Mouse (Mus musculus) heart, embryonic 11.5 days (tissue): ENCODE data around the gene Gm28374. TPM values are rescaled to one million over a fixed set of nuclear protein-coding genes. Genes with fewer than 3 reads are reported as not detected.

Source experiments
- microRNA-seq: library from miRNA; unstranded; fragments of <30 nt; microRNA quantifications from one replicate; pipeline ENCODE4, GENCODE M21; 2016; ENCODE audit warnings: borderline number of aligned reads
- polyA plus RNA-seq: library from polyadenylated mRNA; unstranded; fragments of >200 nt; fragmentation: Nextera tagmentation; extraction: Ambion mirVana; gene quantifications from 2 replicates; pipeline ENCODE4 v1.2.1, GENCODE M21; 2014

The Gm28374 gene
- polyA plus RNA-seq, 1 experiment from 2014 or later, result 0.36 TPM

Small RNA genes lying within 50 kb of the gene (microRNA-seq; reads per million reads assigned to microRNA genes)
- 1.8 reads per million, percentile 23 among the genes with 10 or more reads in this experiment for gene Mir6988

Other genes with a start within 250 kb of the Gm28374 start
- gene Frmd8, start 207.0 kb downstream of the Gm28374 start, polyA plus RNA-seq, result 15.4 and 19.3 TPM in 2 replicates
- 2.1 and 2.3 TPM in 2 replicates for gene Slc25a45, start 204.4 kb downstream of the Gm28374 start, polyA plus RNA-seq
- gene Tigd3, start 188.1 kb downstream of the Gm28374 start, polyA plus RNA-seq, result 1.5 and 2.6 TPM in 2 replicates
- gene Dpf2, start 169.2 kb downstream of the Gm28374 start, polyA plus RNA-seq, result 105 and 119 TPM in 2 replicates
- 6.3 and 7.6 TPM in 2 replicates for gene Cdc42ep2, start 157.4 kb downstream of the Gm28374 start, polyA plus RNA-seq
- gene Pola2, start 118.1 kb downstream of the Gm28374 start, polyA plus RNA-seq, result 58.9 and 59.2 TPM in 2 replicates
- gene Slc22a20, start 96.1 kb downstream of the Gm28374 start, polyA plus RNA-seq, result not detected in 2 replicates
- gene Capn1, start 66.4 kb downstream of the Gm28374 start, polyA plus RNA-seq, result 7.7 and 8.5 TPM in 2 replicates
- 19.5 and 22.1 TPM in 2 replicates for gene Syvn1, start 35.7 kb downstream of the Gm28374 start, polyA plus RNA-seq
- 70.7 and 75.3 TPM in 2 replicates for gene Mrpl49, start 24.5 kb downstream of the Gm28374 start, polyA plus RNA-seq
- gene Fau, start 24.4 kb downstream of the Gm28374 start, polyA plus RNA-seq, result 586 and 633 TPM in 2 replicates
- gene Znhit2, start 21.1 kb downstream of the Gm28374 start, polyA plus RNA-seq, result 27.1 and 27.5 TPM in 2 replicates
- 10.1 and 11.9 TPM in 2 replicates for gene Tm7sf2, start 13.9 kb downstream of the Gm28374 start, polyA plus RNA-seq
- gene Vps51, start 5.0 kb downstream of the Gm28374 start, polyA plus RNA-seq, result 38.9 and 43.7 TPM in 2 replicates
- gene Tmem262, start 2.2 kb downstream of the Gm28374 start, polyA plus RNA-seq, result not detected in 2 replicates
- gene Zfpl1, start 2.7 kb upstream of the Gm28374 start, polyA plus RNA-seq, result 51.2 and 56.2 TPM in 2 replicates
- 31.1 and 33.4 TPM in 2 replicates for gene Cdca5, start 2.7 kb upstream of the Gm28374 start, polyA plus RNA-seq
- 0.48 and 1.0 TPM in 2 replicates for gene AC131692.1, start 12.2 kb upstream of the Gm28374 start, polyA plus RNA-seq
- gene Naaladl1, start 23.5 kb upstream of the Gm28374 start, polyA plus RNA-seq, result 0.23 and 0.40 TPM in 2 replicates
- gene Sac3d1, start 36.4 kb upstream of the Gm28374 start, polyA plus RNA-seq, result 38.1 and 41.0 TPM in 2 replicates
- gene Snx15, start 46.0 kb upstream of the Gm28374 start, polyA plus RNA-seq, result 22.6 and 25.5 TPM in 2 replicates
- gene Batf2, start 58.7 kb upstream of the Gm28374 start, polyA plus RNA-seq, result not detected in 2 replicates
- gene Arl2, start 59.3 kb upstream of the Gm28374 start, polyA plus RNA-seq, result 61.8 and 73.8 TPM in 2 replicates
- not detected in 2 replicates for gene Majin, start 102.1 kb upstream of the Gm28374 start, polyA plus RNA-seq
- gene Gpha2, start 144.1 kb upstream of the Gm28374 start, polyA plus RNA-seq, result 0.29 TPM in 1 of 2 replicates, not detected in the other
- gene Ppp2r5b, start 153.6 kb upstream of the Gm28374 start, polyA plus RNA-seq, result 22.2 and 27.7 TPM in 2 replicates
- 6.1 and 8.4 TPM in 2 replicates for gene Atg2a, start 159.4 kb upstream of the Gm28374 start, polyA plus RNA-seq
- 70.0 and 82.8 TPM in 2 replicates for gene Ehd1, start 194.5 kb upstream of the Gm28374 start, polyA plus RNA-seq
- 0.44 and 0.74 TPM in 2 replicates for gene Cdc42bpg, start 224.2 kb upstream of the Gm28374 start, polyA plus RNA-seq